Comparison of ENCODE assay signal across 10 mouse cellular contexts in genomic region chr5:148978458-148979165, GRCm38 (mm10). TPM values are rescaled to one million over a fixed set of nuclear protein-coding genes. Genes with fewer than 3 reads are reported as not detected.
DNase-seq lines count a peak whose midpoint lies in the region; ATAC-seq and TF ChIP-seq lines count a peak whose summit lies in the region.
"Had no signal": no experiment of that assay in that cellular context is flagged by ENCODE, and none has a peak within 500 bp of the region (broad histone marks: within the 10 kb centered on the region; RNA-seq: fewer than 3 reads in every experiment).

No protein-coding gene starts in this region.

- H3K9me3 ChIP-seq in heart, embryonic 12.5 days (replicated peaks): peaks cover under 1% of the 10 kb centered on the region
- no peaks in the 10 kb centered on the region for H3K9me3 ChIP-seq in kidney, postnatal 0 days (replicated peaks; ENCODE audit: low read length)
- H3K9me3 ChIP-seq in hindbrain, postnatal 0 days (ENCODE audit: low read length): 0 out of 2 replicates have a peak, but pooled peaks cover under 1% of the 10 kb centered on the region

- TF ChIP-seq CTCF in kidney, postnatal 0 days (IDR thresholded peaks at IDR 0.05; ENCODE audit: low read depth): no peak
- no peak for TF ChIP-seq CTCF in hindbrain, postnatal 0 days (IDR thresholded peaks at IDR 0.05; ENCODE audit: low read depth)

- H3K4me2 ChIP-seq in heart, embryonic 12.5 days: no peak overlapping the region; the same call in 1 of the 2 replicates
- H3K4me2 ChIP-seq in kidney, postnatal 0 days (ENCODE audit: low read length): no peak overlapping the region
- H3K4me2 ChIP-seq in hindbrain, postnatal 0 days (ENCODE audit: low read depth, low read length): no peak overlapping the region

- peaks cover 22% of the 10 kb centered on the region for H3K4me1 ChIP-seq in heart, embryonic 12.5 days (replicated peaks)
- H3K4me1 ChIP-seq in kidney, postnatal 0 days (replicated peaks; ENCODE audit: insufficient read depth, low read length): peaks cover 9% of the 10 kb centered on the region; the same call in 1 of the 2 replicates
- no peaks in the 10 kb centered on the region for H3K4me1 ChIP-seq in hindbrain, postnatal 0 days (ENCODE audit: insufficient read depth, low read length)

- peak overlapping the region; percentile 55 for H3K27ac ChIP-seq in heart, embryonic 12.5 days (ENCODE audit: poor library complexity, severe bottlenecking)
- peak overlapping the region; percentile 71 for H3K27ac ChIP-seq in kidney, postnatal 0 days
- no peak overlapping the region for H3K27ac ChIP-seq in hindbrain, postnatal 0 days

- peaks cover under 1% of the 10 kb centered on the region; the same call in 1 of the 2 replicates for H3K36me3 ChIP-seq in heart, embryonic 12.5 days
- H3K36me3 ChIP-seq in kidney, postnatal 0 days (ENCODE audit: insufficient read depth, low read length): no peaks in the 10 kb centered on the region
- no peaks in the 10 kb centered on the region for H3K36me3 ChIP-seq in hindbrain, postnatal 0 days (ENCODE audit: insufficient read depth, low read length)

- 62% methylated on average over 18 of the region's 18 CpGs for WGBS in heart, embryonic 12.5 days
- 57% methylated on average over 18 of the region's 18 CpGs for WGBS in kidney, postnatal 0 days
- 67% methylated on average over 18 of the region's 18 CpGs for WGBS in hindbrain, postnatal 0 days

- H3K9ac ChIP-seq in heart, embryonic 12.5 days: no peak overlapping the region
- 0 out of 2 replicates have a peak overlapping the region, but pooled peaks have one; percentile 3 for H3K9ac ChIP-seq in kidney, postnatal 0 days (ENCODE audit: low read depth, low read length)
- H3K9ac ChIP-seq in hindbrain, postnatal 0 days (replicated peaks; ENCODE audit: low read length): no peak overlapping the region

- intact Hi-C loops in left cerebral cortex, postnatal 36 days (cut with DNase I): no loop called here

- ATAC-seq in heart, embryonic 12.5 days (ENCODE audit: insufficient number of reproducible peaks, low FRiP score): no peak
- peak; percentile 7 for ATAC-seq in activated CD4-positive, CD25-positive, alpha-beta regulatory T cell, adult 4 months
- peak; percentile 68; the same call in 1 of the 2 replicates for ATAC-seq in kidney, postnatal 0 days (replicated peaks; ENCODE audit: low FRiP score, low read depth)
- peak; percentile 21; the same call in 1 of the 2 replicates for ATAC-seq in neutrophil, adult 5-6 weeks (ENCODE audit: extremely low read depth, insufficient number of reproducible peaks, low FRiP score, poor library complexity, severe bottlenecking)
- ATAC-seq in hindbrain, postnatal 0 days: no peak
- ATAC-seq in monocyte, adult 5-6 weeks (replicated peaks; ENCODE audit: insufficient number of reproducible peaks, low FRiP score, low TSS enrichment, poor library complexity, severe bottlenecking): no peak

- H3K27me3 ChIP-seq in heart, embryonic 12.5 days (replicated peaks): no peaks in the 10 kb centered on the region
- H3K27me3 ChIP-seq in kidney, postnatal 0 days (ENCODE audit: insufficient read depth, low read length): no peaks in the 10 kb centered on the region
- no peaks in the 10 kb centered on the region for H3K27me3 ChIP-seq in hindbrain, postnatal 0 days (ENCODE audit: insufficient read depth, low read length)

- no peak for DNase-seq in heart, adult 9 months (ENCODE audit: low spot score in 2 of 2)
- DNase-seq in kidney, postnatal 0 days (ENCODE audit: low spot score): no peak
- DNase-seq in hindbrain, postnatal 0 days (ENCODE audit: low spot score): no peak
- DNase-seq in left cerebral cortex, postnatal 36 days (ENCODE audit: low spot score in 2 of 2): no peak
- DNase-seq: cerebellum, adult 11 months had no signal

- no peak overlapping the region for H3K4me3 ChIP-seq in heart, embryonic 12.5 days
- no peak overlapping the region for H3K4me3 ChIP-seq in kidney, postnatal 0 days (replicated peaks; ENCODE audit: low read depth, low read length)
- no peak overlapping the region for H3K4me3 ChIP-seq in hindbrain, postnatal 0 days (ENCODE audit: low read length)
- H3K4me3 ChIP-seq: layer of hippocampus, adult 2 months had no signal

RNA-seq across cellular contexts. Expression of gene Gm42791, which starts 16.3 kb away (rescaled TPM):
- polyA plus RNA-seq in heart, embryonic 12.5 days (2016; fragmentation: Nextera tagmentation; extraction: Ambion mirVana): 0.45 TPM in 1 of 2 replicates, not detected in the other
- not detected for polyA plus RNA-seq in activated CD4-positive, CD25-positive, alpha-beta regulatory T cell, adult 4 months (2017; shearing (Covaris generic))
- 0.22 TPM in 1 of 2 replicates, not detected in the other for polyA plus RNA-seq in kidney, postnatal 0 days (2015; fragmentation: Nextera tagmentation; extraction: Ambion mirVana)
- total RNA-seq in neutrophil, adult 5-6 weeks (2017): 1.3 TPM in 1 of 2 replicates, not detected in the other
- total RNA-seq in hindbrain, postnatal 0 days (2014; rRNA removed): not detected in 2 replicates
- polyA plus RNA-seq in hindbrain, postnatal 0 days (2015; fragmentation: Nextera tagmentation; extraction: Ambion mirVana): 1.6 and 6.1 TPM in 2 replicates
- total RNA-seq in left cerebral cortex, postnatal 36 days (2021): 10 to 100 TPM; 14.8 to 36.1 TPM
- not detected in 3 replicates for total RNA-seq in monocyte, adult 5-6 weeks (2017)

RNA-seq across cellular contexts. Expression of gene Katnal1, which starts 49.5 kb away (rescaled TPM):
- 17.1 and 19.2 TPM in 2 replicates for polyA plus RNA-seq in heart, embryonic 12.5 days (2016; fragmentation: Nextera tagmentation; extraction: Ambion mirVana)
- polyA plus RNA-seq in activated CD4-positive, CD25-positive, alpha-beta regulatory T cell, adult 4 months (2017; shearing (Covaris generic)): 1 to 10 TPM; 2.9 to 4.3 TPM
- polyA plus RNA-seq in kidney, postnatal 0 days (2015; fragmentation: Nextera tagmentation; extraction: Ambion mirVana): 6.6 and 7.3 TPM in 2 replicates
- 5.2 and 8.0 TPM in 2 replicates for total RNA-seq in neutrophil, adult 5-6 weeks (2017)
- 33.7 and 34.3 TPM in 2 replicates for total RNA-seq in hindbrain, postnatal 0 days (2014; rRNA removed)
- 23.8 and 28.1 TPM in 2 replicates for polyA plus RNA-seq in hindbrain, postnatal 0 days (2015; fragmentation: Nextera tagmentation; extraction: Ambion mirVana)
- 10 to 100 TPM; 69.5 to 72.8 TPM for total RNA-seq in left cerebral cortex, postnatal 36 days (2021)
- total RNA-seq in monocyte, adult 5-6 weeks (2017): 1.5 to 4.8 TPM (median 4.6 TPM) in 3 replicates

Comparison
In these comparisons a context has a peak if more than half of its experiments do, and no peak if none do; other contexts are left out.
1. ATAC-seq: peak in activated CD4-positive, CD25-positive, alpha-beta regulatory T cell, adult 4 months (single experiment), kidney, postnatal 0 days (single experiment) and neutrophil, adult 5-6 weeks (single experiment); none in heart, embryonic 12.5 days (single experiment), hindbrain, postnatal 0 days (single experiment) and monocyte, adult 5-6 weeks (single experiment).